Mouse (Mus musculus): Measurements from ENCODE around the gene Traf3ip2. TPM values are rescaled to one million over a fixed set of nuclear protein-coding genes. Genes with fewer than 3 reads are reported as not detected.

Gene Traf3ip2
- polyA plus RNA-seq, 1 experiment from 2014 or later, result 6.6 TPM

- no peaks in the 10 kb centered on the region for H3K9me3 ChIP-seq (ENCODE audit: control insufficient read depth, low read length)
- ATAC-seq (replicated peaks; ENCODE audit: low FRiP score) (no peak), DNase-seq (ENCODE audit: low spot score) (no peak)
- H3K4me1 ChIP-seq (replicated peaks; ENCODE audit: control insufficient read depth, insufficient read depth, low read length), result no peaks in the 10 kb centered on the region; the same call in 1 of the 2 replicates
- no peaks in the 10 kb centered on the region for H3K27me3 ChIP-seq (replicated peaks; ENCODE audit: control insufficient read depth, insufficient read depth, low read length)
- H3K36me3 ChIP-seq (ENCODE audit: control insufficient read depth, insufficient read depth, low read length), result no peaks in the 10 kb centered on the region
- H3K27ac ChIP-seq (ENCODE audit: low read depth, low read length), result no peak overlapping the region
- WGBS, result 79% methylated on average over 2 of the region's 2 CpGs
- H3K9ac ChIP-seq (ENCODE audit: low read depth, low read length), result no peak overlapping the region
- no peak overlapping the region for H3K4me3 ChIP-seq (ENCODE audit: low read depth, low read length)
- H3K4me2 ChIP-seq, result no peak overlapping the region
Measured at GRCm38 (mm10) chr10:39683481-39683880, 70.7 kb downstream of the Traf3ip2 start.

GRCm38 (mm10) chr10:39686811-39687210, 74.1 kb downstream of the Traf3ip2 start:
- ATAC-seq (replicated peaks; ENCODE audit: low FRiP score) (no peak), DNase-seq (ENCODE audit: low spot score) (no peak)
- Histone ChIP-seq H3K4me3 (ENCODE audit: low read depth, low read length) (no peak overlapping the region), H3K27ac (ENCODE audit: low read depth, low read length) (no peak overlapping the region), H3K4me1 (replicated peaks; ENCODE audit: control insufficient read depth, insufficient read depth, low read length) (no peaks in the 10 kb centered on the region; the same call in 1 of the 2 replicates), H3K36me3 (ENCODE audit: control insufficient read depth, insufficient read depth, low read length) (no peaks in the 10 kb centered on the region), H3K27me3 (replicated peaks; ENCODE audit: control insufficient read depth, insufficient read depth, low read length) (no peaks in the 10 kb centered on the region), H3K4me2 (no peak overlapping the region), H3K9ac (ENCODE audit: low read depth, low read length) (no peak overlapping the region), H3K9me3 (ENCODE audit: control insufficient read depth, low read length) (no peaks in the 10 kb centered on the region)
- WGBS, result 89% methylated on average over 4 of the region's 4 CpGs

- DNase-seq (ENCODE audit: low spot score) (no peak), ATAC-seq (replicated peaks; ENCODE audit: low FRiP score) (no peak)
- no peak overlapping the region for H3K9ac ChIP-seq (ENCODE audit: low read depth, low read length)
- H3K9me3 ChIP-seq (ENCODE audit: control insufficient read depth, low read length), result no peaks in the 10 kb centered on the region
- H3K36me3 ChIP-seq (ENCODE audit: control insufficient read depth, insufficient read depth, low read length), result no peaks in the 10 kb centered on the region
- no peaks in the 10 kb centered on the region for H3K27me3 ChIP-seq (replicated peaks; ENCODE audit: control insufficient read depth, insufficient read depth, low read length)
- H3K4me1 ChIP-seq (replicated peaks; ENCODE audit: control insufficient read depth, insufficient read depth, low read length), result no peaks in the 10 kb centered on the region; the same call in 1 of the 2 replicates
- H3K27ac ChIP-seq (ENCODE audit: low read depth, low read length), result no peak overlapping the region
- H3K4me2 ChIP-seq, result no peak overlapping the region
- 76% methylated on average over 3 of the region's 3 CpGs for WGBS
- no peak overlapping the region for H3K4me3 ChIP-seq (ENCODE audit: low read depth, low read length)
Measured at GRCm38 (mm10) chr10:39687851-39688250, 75.1 kb downstream of the Traf3ip2 start.

- no peaks in the 10 kb centered on the region for H3K27me3 ChIP-seq (replicated peaks; ENCODE audit: control insufficient read depth, insufficient read depth, low read length)
- no peak overlapping the region for H3K4me3 ChIP-seq (ENCODE audit: low read depth, low read length)
- H3K4me1 ChIP-seq (replicated peaks; ENCODE audit: control insufficient read depth, insufficient read depth, low read length), result no peaks in the 10 kb centered on the region
- no peak for ATAC-seq (replicated peaks; ENCODE audit: low FRiP score)
- H3K27ac ChIP-seq (ENCODE audit: low read depth, low read length), result no peak overlapping the region
- no peaks in the 10 kb centered on the region for H3K36me3 ChIP-seq (ENCODE audit: control insufficient read depth, insufficient read depth, low read length)
- H3K9ac ChIP-seq (ENCODE audit: low read depth, low read length), result no peak overlapping the region
- H3K4me2 ChIP-seq, result no peak overlapping the region
- DNase-seq (ENCODE audit: low spot score), result no peak
- WGBS, result 69% methylated on average over 11 of the region's 11 CpGs
- H3K9me3 ChIP-seq (ENCODE audit: control insufficient read depth, low read length), result no peaks in the 10 kb centered on the region
Measured at GRCm38 (mm10) chr10:39691351-39692064, 78.8 kb downstream of the Traf3ip2 start.

GRCm38 (mm10) chr10:39692152-39692551, 79.4 kb downstream of the Traf3ip2 start:
- Histone ChIP-seq H3K9ac (ENCODE audit: low read depth, low read length) (no peak overlapping the region), H3K27ac (ENCODE audit: low read depth, low read length) (no peak overlapping the region), H3K4me2 (no peak overlapping the region), H3K36me3 (ENCODE audit: control insufficient read depth, insufficient read depth, low read length) (no peaks in the 10 kb centered on the region), H3K27me3 (replicated peaks; ENCODE audit: control insufficient read depth, insufficient read depth, low read length) (no peaks in the 10 kb centered on the region), H3K4me3 (ENCODE audit: low read depth, low read length) (no peak overlapping the region), H3K4me1 (replicated peaks; ENCODE audit: control insufficient read depth, insufficient read depth, low read length) (no peaks in the 10 kb centered on the region), H3K9me3 (ENCODE audit: control insufficient read depth, low read length) (no peaks in the 10 kb centered on the region)
- ATAC-seq (replicated peaks; ENCODE audit: low FRiP score) (no peak), DNase-seq (ENCODE audit: low spot score) (no peak)
- WGBS, result 63% methylated on average over 2 of the region's 2 CpGs

Other genes with a start within 250 kb of the Traf3ip2 start
- 19.3 and 20.4 TPM in 2 replicates for gene Fyn, start 244.1 kb upstream of the Traf3ip2 start, polyA plus RNA-seq (2014; fragmentation: Nextera tagmentation; extraction: Ambion mirVana)
- gene Rev3l, start 119.2 kb downstream of the Traf3ip2 start, polyA plus RNA-seq (2014; fragmentation: Nextera tagmentation; extraction: Ambion mirVana), result 8.7 and 9.5 TPM in 2 replicates